Mouse (Mus musculus) ES-Bruce4 (cell line): ENCODE data around the gene Syt13. TPM values are rescaled to one million over a fixed set of nuclear protein-coding genes. Genes with fewer than 3 reads are reported as not detected.

ENCODE experiments used
- H3K27ac ChIP-seq: 2 replicates; pipeline ENCODE4 v1.5.1; 2012; ENCODE audit warnings: low read length, inconsistent platforms; ENCODE audit not compliant: insufficient read depth
- H3K27me3 ChIP-seq: 2 replicates; pipeline ENCODE4 v1.6.1; 2012; ENCODE audit warnings: mild to moderate bottlenecking, low read length, inconsistent platforms; ENCODE audit not compliant: control insufficient read depth, poor library complexity, insufficient read depth, severe bottlenecking
- H3K36me3 ChIP-seq: 2 replicates; pipeline ENCODE4 v1.6.1; 2012; ENCODE audit warnings: inconsistent platforms, mild to moderate bottlenecking, low read length, moderate library complexity; ENCODE audit not compliant: control insufficient read depth, poor library complexity, insufficient read depth, severe bottlenecking
- H3K4me1 ChIP-seq: one replicate; pipeline ENCODE4 v1.8.1; 2011; ENCODE audit warnings: low read length; ENCODE audit not compliant: control insufficient read depth, insufficient read depth
- H3K4me3 ChIP-seq: 2 replicates; pipeline ENCODE4 v1.5.1; 2011; ENCODE audit warnings: low read depth, mild to moderate bottlenecking, low read length
- H3K9ac ChIP-seq: 2 replicates; pipeline ENCODE4 v1.6.1; 2012; ENCODE audit warnings: low read depth, mild to moderate bottlenecking, inconsistent platforms; ENCODE audit not compliant: poor library complexity, severe bottlenecking
- H3K9me3 ChIP-seq: replicated peaks from 2 replicates; pipeline ENCODE4 v1.6.1; 2012; ENCODE audit warnings: mild to moderate bottlenecking, low read length, inconsistent platforms; ENCODE audit not compliant: control insufficient read depth, poor library complexity, insufficient read depth, severe bottlenecking
- CTCF ChIP-seq: IDR thresholded peaks from one replicate; pipeline ENCODE4 v1.8.1; 2011; ENCODE audit warnings: low read depth, low read length
- EP300 ChIP-seq: IDR thresholded peaks from 2 replicates; pipeline ENCODE4 v1.6.1; 2011; ENCODE audit warnings: low read depth, low read length; ENCODE audit not compliant: insufficient read depth
- POLR2A ChIP-seq: IDR thresholded peaks from one replicate; pipeline ENCODE4 v1.8.1; 2011; ENCODE audit warnings: low read length; ENCODE audit not compliant: insufficient read depth
- polyA plus RNA-seq: library from polyadenylated mRNA; stranded (reverse); fragments of >200 nt; gene quantifications from 2 replicates; pipeline ENCODE4 v1.2.4, GENCODE M21; 2011; ENCODE audit warnings: low read depth; ENCODE audit not compliant: missing spikeins, insufficient read depth, insufficient read length

Syt13 gene
- polyA plus RNA-seq, 1 experiment = 11.2 TPM

DNA sequence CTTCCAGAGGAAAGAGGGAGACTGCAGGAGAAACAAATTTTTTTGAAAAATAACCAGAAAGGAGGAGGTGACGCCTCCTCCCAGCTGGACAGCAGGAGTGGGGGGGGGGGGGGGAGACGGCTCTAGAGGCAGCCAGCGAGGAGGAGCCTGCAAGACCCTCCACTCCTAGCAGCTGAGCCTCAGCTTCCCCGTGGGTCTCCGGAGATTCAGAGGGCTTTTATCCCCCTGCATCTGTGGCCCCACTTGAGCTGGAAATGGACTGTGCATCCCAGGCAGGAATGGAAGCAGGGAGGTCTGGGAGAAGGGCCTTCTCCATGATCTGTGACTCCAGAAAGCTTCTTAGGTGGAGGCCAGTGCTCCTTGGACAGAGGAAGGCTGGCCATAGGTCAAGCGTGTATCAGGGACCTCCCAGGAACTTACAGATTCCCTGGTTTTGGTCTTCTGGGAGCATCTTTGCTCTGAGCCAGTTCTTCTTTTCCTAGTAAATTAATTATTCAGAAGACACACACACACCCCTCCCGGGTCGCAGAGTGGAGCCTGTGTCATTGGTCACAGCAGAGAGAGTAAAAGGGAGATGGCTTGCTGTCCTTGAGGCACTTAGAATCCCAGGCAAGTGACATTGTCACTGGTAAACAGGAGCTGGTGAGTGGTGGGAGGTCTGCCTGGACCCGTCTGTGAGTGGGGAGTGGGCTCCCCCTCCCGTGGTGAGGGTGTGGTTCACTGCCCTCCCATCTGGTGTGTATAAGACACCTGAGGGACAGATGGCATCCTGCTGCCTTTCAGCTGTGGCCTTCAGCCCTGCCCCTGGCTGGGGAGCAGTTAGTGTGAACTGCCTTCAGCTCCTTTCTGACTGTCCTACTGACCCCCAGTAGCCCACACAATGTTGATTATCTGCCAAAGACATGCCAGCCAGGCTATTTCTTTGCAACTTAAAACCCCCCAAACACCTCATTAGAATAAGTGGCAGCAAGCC lies 1.0 kb downstream of the Syt13 start:
- H3K4me3 ChIP-seq = no peak overlapping the region; the same call in 1 of the 2 replicates
- peaks cover 2% of the 10 kb centered on the region for H3K4me1 ChIP-seq
- H3K27ac ChIP-seq = no peak overlapping the region
- no peak overlapping the region for H3K9ac ChIP-seq
- 0 out of 2 replicates have a peak, but pooled peaks have one; percentile 38 for TF ChIP-seq EP300
- no peak for TF ChIP-seq POLR2A
- H3K9me3 ChIP-seq = no peaks in the 10 kb centered on the region
- H3K27me3 ChIP-seq = no peaks in the 10 kb centered on the region
- H3K36me3 ChIP-seq = no peaks in the 10 kb centered on the region

DNA sequence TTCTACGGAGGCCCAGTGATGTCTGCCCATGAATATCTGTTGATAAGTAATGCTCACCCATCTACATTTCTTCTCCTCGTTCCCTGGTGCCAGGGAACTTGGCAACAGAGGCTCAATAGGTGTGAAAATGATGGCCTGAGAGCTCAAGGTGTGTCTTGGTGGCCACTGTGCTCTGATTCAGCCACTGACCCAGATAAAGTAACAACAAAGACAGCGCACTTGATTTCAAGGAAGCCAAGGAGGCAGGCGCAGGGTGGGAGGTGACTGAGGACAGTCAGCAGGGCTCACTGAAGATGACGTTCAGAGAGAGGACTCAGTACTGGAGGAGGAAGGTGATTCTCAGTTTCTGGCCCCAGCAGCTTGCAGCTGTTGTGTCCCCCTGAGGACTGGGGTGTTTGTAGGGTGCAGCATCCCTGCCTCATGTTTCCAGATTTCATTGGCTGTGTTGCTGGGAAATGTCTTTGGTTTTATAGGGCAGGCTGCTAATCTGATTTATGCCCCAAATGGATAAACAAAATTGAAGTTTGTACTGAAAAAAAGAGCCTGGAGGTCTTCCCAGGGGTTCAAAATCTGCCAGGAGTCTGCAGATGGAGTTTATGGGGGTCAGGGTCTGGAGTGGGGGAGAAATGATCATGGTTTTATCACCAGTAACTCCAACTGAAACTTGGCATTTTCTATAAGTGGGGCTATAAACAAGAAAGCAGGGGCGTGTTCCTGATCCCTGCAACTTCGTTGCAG lies 2.7 kb downstream of the Syt13 start:
- Histone ChIP-seq H3K27me3 (no peaks in the 10 kb centered on the region), H3K9ac (no peak overlapping the region), H3K4me3 (no peak overlapping the region), H3K9me3 (no peaks in the 10 kb centered on the region), H3K36me3 (no peaks in the 10 kb centered on the region), H3K27ac (no peak overlapping the region), H3K4me1 (peaks cover 2% of the 10 kb centered on the region)
- TF ChIP-seq EP300 (no peak), POLR2A (no peak), CTCF (no peak)

DNA sequence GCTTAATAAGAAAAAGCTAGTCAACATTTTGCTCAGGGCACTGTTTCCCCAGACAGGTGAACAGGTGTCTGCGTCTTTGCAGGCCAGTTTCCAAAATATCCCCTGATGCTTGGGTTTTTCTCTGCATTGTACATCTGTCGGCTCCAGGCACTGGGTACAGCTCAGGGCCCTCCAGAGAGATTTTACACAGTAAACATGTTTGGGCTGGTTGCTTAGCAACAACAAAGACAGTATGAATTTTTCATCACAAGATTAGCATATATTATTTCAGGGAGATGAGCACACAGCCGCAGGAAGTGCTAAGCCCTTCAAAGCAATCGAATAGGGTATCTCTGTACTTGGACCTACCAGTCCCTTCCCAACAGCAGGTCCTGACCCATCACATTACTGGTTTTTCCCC lies 5.8 kb downstream of the Syt13 start:
- no peak overlapping the region for H3K9ac ChIP-seq
- TF ChIP-seq CTCF (no peak), POLR2A (no peak), EP300 (no peak)
- no peak overlapping the region for H3K4me3 ChIP-seq
- H3K36me3 ChIP-seq = no peaks in the 10 kb centered on the region
- no peak overlapping the region for H3K27ac ChIP-seq
- peaks cover 2% of the 10 kb centered on the region for H3K4me1 ChIP-seq
- H3K27me3 ChIP-seq = no peaks in the 10 kb centered on the region
- H3K9me3 ChIP-seq = no peaks in the 10 kb centered on the region

DNA sequence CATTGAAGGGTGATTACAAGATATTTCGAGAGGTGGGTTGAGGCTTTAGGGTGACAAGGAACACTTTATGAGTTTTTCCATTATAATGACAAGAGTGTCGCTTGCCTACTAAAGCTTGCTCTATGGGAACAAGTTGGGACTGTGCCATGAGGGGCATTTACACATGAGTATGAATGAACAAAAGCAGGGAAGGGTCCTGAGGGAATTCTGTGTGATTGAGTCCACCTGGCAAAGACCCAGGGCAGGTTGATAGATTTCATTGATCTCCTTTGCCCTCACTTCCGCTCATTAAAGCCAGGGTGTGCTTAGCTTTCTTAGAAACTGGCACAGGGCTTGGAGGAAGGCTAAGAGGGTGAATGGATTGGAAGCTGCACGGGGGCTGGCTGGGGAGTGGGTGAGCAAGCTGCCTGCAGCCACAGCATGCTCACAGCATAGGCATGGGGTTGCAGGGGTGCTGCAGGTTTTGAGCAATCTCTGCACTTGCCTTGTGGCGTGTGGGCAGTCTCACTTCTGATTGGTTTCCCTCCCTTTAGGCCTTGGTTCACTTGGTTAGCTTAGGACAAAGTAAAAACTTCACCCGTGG lies 9.9 kb downstream of the Syt13 start:
- H3K4me3 ChIP-seq = no peak overlapping the region
- H3K36me3 ChIP-seq = no peaks in the 10 kb centered on the region
- H3K4me1 ChIP-seq = no peaks in the 10 kb centered on the region
- TF ChIP-seq EP300 = no peak
- H3K27me3 ChIP-seq = no peaks in the 10 kb centered on the region
- H3K27ac ChIP-seq = no peak overlapping the region
- H3K9me3 ChIP-seq = no peaks in the 10 kb centered on the region
- H3K9ac ChIP-seq = no peak overlapping the region

DNA sequence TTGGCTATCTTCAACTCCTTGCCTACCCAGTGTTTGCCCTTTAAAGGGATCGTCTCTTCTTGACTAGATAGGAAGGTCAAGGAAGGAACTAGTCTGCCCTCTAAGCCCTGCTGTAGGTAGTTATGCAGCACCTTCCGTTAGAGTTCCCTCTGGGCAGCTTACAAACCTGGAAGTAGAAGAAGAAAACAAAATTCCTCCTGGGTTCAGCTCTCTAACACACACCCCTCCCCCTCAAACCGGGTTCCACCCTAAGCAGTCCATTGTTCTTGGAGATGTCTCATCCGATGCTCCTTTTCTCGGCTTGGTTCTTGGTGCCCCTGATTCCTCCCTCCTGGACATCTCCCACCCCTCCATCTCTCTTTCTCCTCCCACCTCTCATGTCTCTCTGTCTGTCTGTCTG lies 14.8 kb downstream of the Syt13 start:
- H3K27me3 ChIP-seq = no peaks in the 10 kb centered on the region
- H3K9me3 ChIP-seq = no peaks in the 10 kb centered on the region
- H3K27ac ChIP-seq = no peak overlapping the region
- no peaks in the 10 kb centered on the region for H3K36me3 ChIP-seq
- no peak for TF ChIP-seq POLR2A
- TF ChIP-seq EP300 = no peak
- TF ChIP-seq CTCF = no peak
- H3K4me1 ChIP-seq = no peaks in the 10 kb centered on the region
- no peak overlapping the region for H3K4me3 ChIP-seq
- H3K9ac ChIP-seq = no peak overlapping the region

DNA sequence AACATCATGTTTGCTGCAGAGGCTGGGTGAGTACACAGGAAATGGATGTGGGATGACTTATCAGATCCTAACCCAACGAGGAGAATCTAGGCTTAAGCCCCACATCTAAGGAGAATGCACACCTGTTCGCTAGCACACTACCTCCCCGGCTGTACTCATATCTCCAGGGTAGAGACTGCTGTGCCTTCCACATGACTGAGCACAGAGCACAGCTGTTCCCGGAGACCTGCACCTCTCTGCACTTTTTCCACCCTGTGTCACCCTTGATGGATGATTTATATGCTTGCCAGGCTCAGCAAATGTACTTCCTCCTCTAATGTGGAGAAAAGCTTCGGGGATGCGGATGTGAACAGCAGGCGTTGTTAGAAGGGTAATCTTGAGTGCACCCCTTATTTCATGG lies 16.2 kb downstream of the Syt13 start:
- TF ChIP-seq POLR2A (no peak), CTCF (no peak), EP300 (no peak)
- Histone ChIP-seq H3K4me1 (peaks cover 4% of the 10 kb centered on the region), H3K9me3 (no peaks in the 10 kb centered on the region), H3K9ac (no peak overlapping the region), H3K27ac (no peak overlapping the region), H3K4me3 (no peak overlapping the region), H3K27me3 (no peaks in the 10 kb centered on the region), H3K36me3 (no peaks in the 10 kb centered on the region)
